Mouse (Mus musculus) hindbrain, embryonic 14.5 days (tissue): ENCODE results near the gene Ppil4. TPM values are rescaled to one million over a fixed set of nuclear protein-coding genes. Genes with fewer than 3 reads are reported as not detected.
A peak's percentile ranks its signal among the peaks of the same experiment; 100 is the strongest.

Experiments used
- ATAC-seq: fragments of 200-750 bp; cut with Nextera tagmentation; 2 replicates; pipeline ENCODE4 v1.8.0; 2017; ENCODE audit warnings: moderate number of reproducible peaks, mild to moderate bottlenecking, moderate TSS enrichment, moderate library complexity; ENCODE audit not compliant: low FRiP score
- DNase-seq: peaks from one replicate; pipeline ENCODE4 v3.0.0-alpha.2; 2015; ENCODE audit warnings: low spot score
- H3K27ac ChIP-seq: fragments of 300-500 bp; sonication (generic); 2 replicates; pipeline ENCODE4 v1.5.1; 2014; ENCODE audit warnings: mild to moderate bottlenecking, moderate library complexity
- H3K27me3 ChIP-seq: fragments of 300-500 bp; sonication (generic); 2 replicates; pipeline ENCODE4 v1.6.1; 2014; ENCODE audit warnings: mild to moderate bottlenecking, low read length, mixed read lengths; ENCODE audit not compliant: control insufficient read depth, insufficient read depth
- H3K36me3 ChIP-seq: fragments of 300-500 bp; sonication (generic); replicated peaks from 2 replicates; pipeline ENCODE4 v1.6.1; 2014; ENCODE audit not compliant: control insufficient read depth, insufficient read depth
- H3K4me1 ChIP-seq: fragments of 300-500 bp; sonication (generic); replicated peaks from 2 replicates; pipeline ENCODE4 v1.6.1; 2014; ENCODE audit warnings: antibody characterized with exemption, low read length, mixed read lengths; ENCODE audit not compliant: control insufficient read depth, insufficient read depth
- H3K4me2 ChIP-seq: fragments of 300-500 bp; sonication (generic); replicated peaks from 2 replicates; pipeline ENCODE4 v1.6.1; 2014; ENCODE audit warnings: mild to moderate bottlenecking, moderate library complexity
- H3K4me3 ChIP-seq: fragments of 300-500 bp; sonication (generic); replicated peaks from 2 replicates; pipeline ENCODE4 v1.5.1; 2014; ENCODE audit warnings: mild to moderate bottlenecking, low read length
- H3K9ac ChIP-seq: fragments of 300-500 bp; sonication (generic); 2 replicates; pipeline ENCODE4 v1.6.1; 2014
- H3K9me3 ChIP-seq: fragments of 300-500 bp; sonication (generic); 2 replicates; pipeline ENCODE4 v1.6.1; 2016; ENCODE audit warnings: low read length; ENCODE audit not compliant: control insufficient read depth
- WGBS: fragments of 180-500 bp; shearing (Covaris S2); extraction: QIAGEN DNeasy Blood & Tissue Kit; methylation state at CpG from one replicate; pipeline ENCODE4 v1.1.7; 2014; 5-methylcytosine and 5-hydroxymethylcytosine counted together
- polyA plus RNA-seq: library from polyadenylated mRNA; unstranded; fragments of >200 nt; fragmentation: Nextera tagmentation; extraction: Ambion mirVana; gene quantifications from 2 replicates; pipeline ENCODE4 v1.2.1, GENCODE M21; 2014

Gene Ppil4
- polyA plus RNA-seq, 1 experiment from 2014 or later: 42.5 TPM

DNA sequence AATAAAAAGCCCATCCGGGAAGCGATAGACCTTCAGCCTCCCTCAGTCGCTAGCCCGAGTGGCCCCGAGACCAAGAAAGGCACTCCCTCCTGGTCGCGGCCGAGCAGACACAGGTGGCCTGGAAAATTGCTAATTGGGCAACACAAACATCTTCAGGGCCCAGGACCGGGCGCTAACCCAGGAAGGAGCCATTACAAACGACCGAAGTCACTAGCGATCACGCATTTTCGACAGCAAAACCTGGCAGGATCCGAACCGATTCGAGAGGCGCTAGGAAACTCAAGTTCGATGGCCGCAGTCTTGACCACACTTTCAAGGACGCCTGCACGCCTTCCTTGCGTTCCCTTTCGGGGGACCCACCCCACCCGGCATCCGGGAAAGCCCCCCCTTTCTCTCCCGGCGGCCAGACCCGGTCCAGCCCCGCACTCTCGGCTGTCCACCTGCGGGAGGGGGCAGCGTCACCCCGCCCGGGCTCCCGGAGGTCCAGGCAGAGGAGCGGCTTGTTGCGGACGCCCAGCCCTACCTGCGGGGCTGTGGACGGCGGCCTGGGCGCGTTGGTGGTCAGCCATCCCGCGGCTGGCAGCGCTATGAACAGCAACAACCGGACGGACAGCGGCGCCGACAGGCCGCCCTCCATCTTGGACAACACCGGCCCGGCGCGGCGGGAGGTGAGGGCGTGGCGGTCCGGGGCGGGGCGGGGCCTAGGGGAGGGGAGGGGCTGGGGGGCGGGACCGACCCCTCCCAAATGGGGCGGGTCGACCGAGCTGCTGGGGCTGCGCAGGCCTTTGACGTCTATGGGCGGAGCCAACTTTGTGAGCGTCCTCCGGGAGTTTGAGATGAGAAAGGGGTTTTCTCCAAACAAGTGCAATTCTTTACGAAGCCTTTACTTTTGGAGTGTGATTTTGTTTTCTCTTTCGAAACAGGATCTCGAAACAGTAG lies 12.2 kb upstream of the Ppil4 start:
- no peaks in the 10 kb centered on the region for H3K9me3 ChIP-seq
- H3K9ac ChIP-seq: peak overlapping the region; percentile 88
- H3K4me2 ChIP-seq: peak overlapping the region; percentile 59
- peak overlapping the region; percentile 79 for H3K27ac ChIP-seq
- peak overlapping the region; percentile 86 for H3K4me3 ChIP-seq
- H3K4me1 ChIP-seq: peaks cover 8% of the 10 kb centered on the region; the same call in 1 of the 2 replicates
- no peaks in the 10 kb centered on the region for H3K27me3 ChIP-seq
- DNase-seq (peak; percentile 89), ATAC-seq (peak; percentile 92)
- peaks cover 15% of the 10 kb centered on the region; the same call in 1 of the 2 replicates for H3K36me3 ChIP-seq
- WGBS: under 1% methylated on average over 60 of the region's 77 CpGs

DNA sequence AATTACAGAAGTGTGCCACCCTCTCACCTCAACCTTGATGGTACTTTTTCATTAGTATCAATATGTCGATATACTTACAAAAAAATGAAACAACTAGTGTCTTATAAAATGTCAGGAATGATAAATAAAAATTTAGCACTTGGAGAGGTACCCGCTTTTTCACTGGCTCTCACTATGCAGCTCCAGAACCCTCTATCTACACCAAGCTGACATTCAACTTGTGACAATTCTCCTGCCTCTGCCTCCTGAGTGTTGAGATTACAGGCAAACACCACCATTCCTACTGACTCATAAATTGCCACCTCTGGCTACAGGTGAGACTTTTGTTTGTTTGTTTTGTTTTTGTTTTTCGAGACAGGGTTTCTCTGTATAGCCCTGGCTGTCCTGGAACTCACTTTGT lies 11.5 kb upstream of the Ppil4 start:
- peaks cover 8% of the 10 kb centered on the region; the same call in 1 of the 2 replicates for H3K4me1 ChIP-seq
- peak overlapping the region; percentile 59 for H3K4me2 ChIP-seq
- H3K9me3 ChIP-seq: no peaks in the 10 kb centered on the region
- H3K27me3 ChIP-seq: no peaks in the 10 kb centered on the region
- peak overlapping the region; percentile 88; the same call in 1 of the 2 replicates for H3K9ac ChIP-seq
- 49% methylated on average over 3 of the region's 3 CpGs for WGBS
- ATAC-seq (peak; percentile 1; the same call in 1 of the 2 replicates), DNase-seq (no peak)
- H3K27ac ChIP-seq: no peak overlapping the region
- peaks cover 12% of the 10 kb centered on the region; the same call in 1 of the 2 replicates for H3K36me3 ChIP-seq
- peak overlapping the region; percentile 86 for H3K4me3 ChIP-seq

- H3K4me3 ChIP-seq: no peak overlapping the region
- peaks cover 7% of the 10 kb centered on the region for H3K4me1 ChIP-seq
- no peak overlapping the region for H3K9ac ChIP-seq
- ATAC-seq (no peak), DNase-seq (no peak)
- H3K9me3 ChIP-seq: no peaks in the 10 kb centered on the region
- no peak overlapping the region for H3K27ac ChIP-seq
- no peaks in the 10 kb centered on the region for H3K27me3 ChIP-seq
- H3K36me3 ChIP-seq: peaks cover 14% of the 10 kb centered on the region; the same call in 1 of the 2 replicates
- WGBS: 63% methylated on average over 2 of the region's 2 CpGs
- H3K4me2 ChIP-seq: no peak overlapping the region
These were observed 5.4 kb upstream of the Ppil4 start for GRCm38 (mm10) chr10:7787319-7787718.

- ATAC-seq (peak; percentile 70), DNase-seq (no peak)
- H3K4me1 ChIP-seq: peaks cover 17% of the 10 kb centered on the region
- under 1% methylated on average over 10 of the region's 10 CpGs for WGBS
- no peaks in the 10 kb centered on the region for H3K9me3 ChIP-seq
- no peaks in the 10 kb centered on the region for H3K27me3 ChIP-seq
- H3K9ac ChIP-seq: peak overlapping the region; percentile 76
- peak overlapping the region; percentile 77; the same call in 1 of the 2 replicates for H3K27ac ChIP-seq
- peak overlapping the region; percentile 60 for H3K4me2 ChIP-seq
- H3K4me3 ChIP-seq: peak overlapping the region; percentile 53
- H3K36me3 ChIP-seq: peaks cover 29% of the 10 kb centered on the region
These were observed 389 bp upstream of the Ppil4 start for GRCm38 (mm10) chr10:7792254-7792750.

DNA sequence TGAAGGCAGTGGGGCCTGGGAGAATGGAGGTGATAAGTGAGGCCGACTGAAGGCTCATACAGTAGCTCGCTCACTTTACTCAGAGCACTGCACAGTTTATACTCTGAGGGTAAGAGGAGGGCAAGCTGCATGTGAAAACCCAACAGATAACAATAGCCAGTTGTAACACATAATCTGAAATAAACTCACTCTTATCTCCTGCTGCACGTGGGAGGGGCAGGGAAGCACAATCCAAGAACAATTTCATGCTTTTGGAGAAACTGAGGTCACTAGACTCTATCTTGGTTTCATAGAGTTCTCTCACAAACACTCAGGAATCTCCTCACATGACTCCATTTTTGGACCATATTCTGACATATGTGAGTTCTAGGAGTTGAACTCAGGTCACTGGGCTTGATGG lies 8.6 kb downstream of the Ppil4 start:
- H3K4me1 ChIP-seq: no peaks in the 10 kb centered on the region
- DNase-seq (no peak), ATAC-seq (no peak)
- H3K4me3 ChIP-seq: no peak overlapping the region
- 94% methylated on average over 3 of the region's 3 CpGs for WGBS
- H3K27ac ChIP-seq: no peak overlapping the region
- H3K4me2 ChIP-seq: no peak overlapping the region
- no peaks in the 10 kb centered on the region for H3K27me3 ChIP-seq
- H3K36me3 ChIP-seq: peaks cover 97% of the 10 kb centered on the region
- no peaks in the 10 kb centered on the region for H3K9me3 ChIP-seq
- H3K9ac ChIP-seq: no peak overlapping the region

DNA sequence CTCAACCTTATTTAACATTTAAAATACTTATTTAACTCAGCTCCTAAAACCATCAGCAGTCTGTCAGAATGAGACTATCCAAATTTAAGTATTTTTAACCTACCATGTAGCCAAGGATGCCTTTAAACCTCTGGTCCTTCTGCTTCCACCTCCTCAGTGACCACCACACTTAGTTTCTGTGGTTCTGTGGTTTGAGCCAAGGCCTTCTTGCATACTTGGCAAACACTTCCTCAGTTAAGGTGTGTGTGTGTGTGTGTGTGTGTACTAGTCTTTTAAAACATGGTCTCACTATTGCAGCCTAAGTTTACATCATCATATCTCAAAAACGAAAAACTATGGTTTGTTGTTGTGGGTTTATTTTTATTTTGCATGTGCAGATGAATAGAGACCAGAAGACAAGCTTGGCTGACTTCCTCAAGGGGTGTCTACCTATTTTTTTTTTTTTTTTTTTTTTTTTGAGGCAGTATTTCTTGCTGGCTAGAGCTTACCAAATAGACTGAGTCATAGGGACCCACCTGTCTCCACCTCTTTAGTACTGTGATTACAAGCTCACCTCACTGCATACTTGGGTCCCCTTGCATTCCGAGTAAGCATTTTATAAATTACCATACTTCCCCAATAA lies 9.9 kb downstream of the Ppil4 start:
- H3K27ac ChIP-seq: no peak overlapping the region
- ATAC-seq (no peak), DNase-seq (no peak)
- no peaks in the 10 kb centered on the region for H3K9me3 ChIP-seq
- no peak overlapping the region for H3K4me3 ChIP-seq
- H3K36me3 ChIP-seq: peaks cover 95% of the 10 kb centered on the region
- 93% methylated on average over 2 of the region's 2 CpGs for WGBS
- H3K9ac ChIP-seq: no peak overlapping the region
- no peaks in the 10 kb centered on the region for H3K4me1 ChIP-seq
- no peaks in the 10 kb centered on the region for H3K27me3 ChIP-seq
- no peak overlapping the region for H3K4me2 ChIP-seq

GRCm38 (mm10) chr10:7809937-7810336 lies 17.2 kb downstream of the Ppil4 start:
- H3K4me2 ChIP-seq: no peak overlapping the region
- DNase-seq (peak; percentile 87), ATAC-seq (peak; percentile 53; the same call in 1 of the 2 replicates)
- H3K27ac ChIP-seq: no peak overlapping the region
- H3K4me1 ChIP-seq: no peaks in the 10 kb centered on the region
- peaks cover 90% of the 10 kb centered on the region for H3K36me3 ChIP-seq
- H3K27me3 ChIP-seq: no peaks in the 10 kb centered on the region
- no peak overlapping the region for H3K9ac ChIP-seq
- no peaks in the 10 kb centered on the region for H3K9me3 ChIP-seq
- WGBS: 47% methylated on average over 2 of the region's 2 CpGs
- H3K4me3 ChIP-seq: no peak overlapping the region

DNA sequence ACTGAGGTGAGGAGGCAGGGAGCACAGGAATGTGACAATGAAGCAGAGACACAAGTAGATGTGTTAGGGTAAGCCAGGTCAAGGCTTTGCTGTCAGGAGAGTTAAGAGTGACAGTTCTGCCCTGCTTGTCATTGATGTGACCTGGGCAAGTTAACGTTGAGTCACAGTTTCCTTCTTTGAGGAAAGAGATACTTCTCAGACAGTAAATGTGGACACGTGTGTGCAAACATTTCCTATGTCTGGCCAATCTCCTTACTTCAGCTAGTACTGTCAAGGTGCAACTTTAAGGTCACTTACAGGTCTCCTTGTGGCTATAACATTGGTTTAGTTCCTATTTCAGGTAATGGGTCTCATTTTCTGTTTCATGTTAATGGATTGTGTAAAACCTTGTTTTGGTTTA lies 23.8 kb downstream of the Ppil4 start:
- no peak overlapping the region for H3K4me3 ChIP-seq
- WGBS: 91% methylated on average over 2 of the region's 2 CpGs
- no peak overlapping the region for H3K9ac ChIP-seq
- H3K4me1 ChIP-seq: no peaks in the 10 kb centered on the region
- no peak overlapping the region for H3K27ac ChIP-seq
- ATAC-seq (no peak), DNase-seq (no peak)
- no peaks in the 10 kb centered on the region for H3K9me3 ChIP-seq
- H3K36me3 ChIP-seq: peaks cover 81% of the 10 kb centered on the region
- H3K27me3 ChIP-seq: no peaks in the 10 kb centered on the region
- no peak overlapping the region for H3K4me2 ChIP-seq

- no peaks in the 10 kb centered on the region for H3K4me1 ChIP-seq
- no peaks in the 10 kb centered on the region for H3K27me3 ChIP-seq
- H3K9me3 ChIP-seq: no peaks in the 10 kb centered on the region
- DNase-seq (no peak), ATAC-seq (no peak)
- no peak overlapping the region for H3K4me2 ChIP-seq
- no peak overlapping the region for H3K4me3 ChIP-seq
- WGBS: 94% methylated on average over 4 of the region's 4 CpGs
- H3K27ac ChIP-seq: no peak overlapping the region
- no peak overlapping the region for H3K9ac ChIP-seq
- peaks cover 77% of the 10 kb centered on the region for H3K36me3 ChIP-seq
These were observed 26.0 kb downstream of the Ppil4 start for GRCm38 (mm10) chr10:7818676-7819075.
